ENCODE assay signal across 8 mouse cellular contexts in the genomic region with DNA sequence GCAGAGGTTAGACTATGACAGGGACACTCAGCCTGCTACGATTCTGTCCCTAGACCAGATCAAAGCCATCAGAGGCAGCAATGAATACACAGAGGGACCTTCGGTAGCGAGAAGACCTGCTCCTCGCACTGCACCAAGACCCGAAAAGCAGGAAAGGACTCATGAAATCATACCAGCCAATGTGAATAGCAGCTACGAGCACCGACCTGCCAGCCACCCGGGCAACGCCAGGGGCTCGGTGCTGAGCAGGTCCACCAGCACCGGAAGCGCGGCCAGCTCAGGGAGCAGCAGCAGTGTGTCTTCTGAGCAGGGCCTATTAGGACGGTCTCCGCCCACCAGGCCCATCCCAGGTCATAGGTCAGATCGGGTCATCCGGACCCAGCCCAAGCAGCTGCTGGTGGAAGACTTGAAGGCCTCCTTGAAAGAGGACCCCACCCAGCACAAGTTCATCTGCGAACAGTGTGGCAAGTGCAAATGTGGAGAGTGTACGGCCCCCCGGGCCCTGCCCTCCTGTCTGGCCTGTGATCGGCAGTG. TPM values are rescaled to one million over a fixed set of nuclear protein-coding genes. Genes with fewer than 3 reads are reported as not detected.
DNase-seq lines count a peak whose midpoint lies in the region; ATAC-seq lines count a peak whose summit lies in the region.

No protein-coding gene starts in this region.

- peaks cover 31% of the 10 kb centered on the region for H3K36me3 ChIP-seq in embryonic facial prominence, embryonic 13.5 days
- peaks cover 11% of the 10 kb centered on the region for H3K36me3 ChIP-seq in neural tube, embryonic 14.5 days (ENCODE audit: control insufficient read depth, insufficient read depth, low read length)

- H3K9me3 ChIP-seq in embryonic facial prominence, embryonic 13.5 days, result no peaks in the 10 kb centered on the region
- no peaks in the 10 kb centered on the region for H3K9me3 ChIP-seq in neural tube, embryonic 14.5 days (ENCODE audit: control insufficient read depth, low read length)

- H3K4me1 ChIP-seq in embryonic facial prominence, embryonic 13.5 days, result peaks cover 40% of the 10 kb centered on the region
- peaks cover 18% of the 10 kb centered on the region for H3K4me1 ChIP-seq in neural tube, embryonic 14.5 days (ENCODE audit: control insufficient read depth, insufficient read depth, low read length)

- H3K4me3 ChIP-seq in embryonic facial prominence, embryonic 13.5 days, result peak overlapping the region; percentile 84
- H3K4me3 ChIP-seq in neural tube, embryonic 14.5 days (ENCODE audit: low read depth, low read length), result no peak overlapping the region

- DNase-seq in adrenal gland, adult (ENCODE audit: inconsistent age in 2 of 2, low spot score in 1 of 2), result peak; percentile 42 to 51
- no peak for DNase-seq in adrenal gland, postnatal 14 days
- peak; percentile 73 to 75 for DNase-seq in heart, postnatal 10 days
- peak; percentile 82 for DNase-seq in kidney, postnatal 10 days
- DNase-seq in embryo, embryonic 10.5 days (ENCODE audit: low spot score), result no peak
- no peak for DNase-seq in thymus, postnatal 10 days (ENCODE audit: low spot score in 2 of 2)

- intact Hi-C loops in heart, postnatal 10 days (cut with DNase I), result loop anchor here (5.0 kb wide), 3 partner anchors 85 to 295 kb away; no protein-coding TSS in a partner anchor

- H3K9ac ChIP-seq in embryonic facial prominence, embryonic 13.5 days, result 0 out of 2 replicates have a peak overlapping the region, but pooled peaks have one; percentile 91
- H3K9ac ChIP-seq in neural tube, embryonic 14.5 days (replicated peaks; ENCODE audit: low read depth, low read length), result no peak overlapping the region

- no peaks in the 10 kb centered on the region for H3K27me3 ChIP-seq in embryonic facial prominence, embryonic 13.5 days
- H3K27me3 ChIP-seq in neural tube, embryonic 14.5 days (ENCODE audit: control insufficient read depth, insufficient read depth, low read length), result peaks cover 12% of the 10 kb centered on the region

- H3K4me2 ChIP-seq in embryonic facial prominence, embryonic 13.5 days, result peak overlapping the region; percentile 77
- peak overlapping the region; percentile 85; the same call in 1 of the 2 replicates for H3K4me2 ChIP-seq in neural tube, embryonic 14.5 days (ENCODE audit: low read depth, low read length)

- H3K27ac ChIP-seq in embryonic facial prominence, embryonic 13.5 days, result no peak overlapping the region
- H3K27ac ChIP-seq in neural tube, embryonic 14.5 days (ENCODE audit: low read depth, low read length), result no peak overlapping the region

- peak; percentile 27; the same call in 1 of the 2 replicates for ATAC-seq in embryonic facial prominence, embryonic 13.5 days (ENCODE audit: insufficient number of reproducible peaks, insufficient read depth, low FRiP score, low TSS enrichment, low read depth)
- ATAC-seq in neural tube, embryonic 14.5 days (ENCODE audit: low read depth), result no peak

- 79% methylated on average over 21 of the region's 21 CpGs for WGBS in embryonic facial prominence, embryonic 13.5 days
- 65% methylated on average over 21 of the region's 21 CpGs for WGBS in neural tube, embryonic 14.5 days

RNA-seq across cellular contexts. Expression of a gene that starts 3.0 kb away (rescaled TPM):
- 25.0 and 28.0 TPM in 2 replicates for total RNA-seq in adrenal gland, postnatal 14 days (2021)
- polyA plus RNA-seq in embryonic facial prominence, embryonic 13.5 days (2015; fragmentation: Nextera tagmentation; extraction: Ambion mirVana), result 12.6 TPM in 2 replicates
- total RNA-seq in heart, postnatal 10 days (2021), result 10 to 100 TPM; 41.9 to 48.3 TPM
- polyA plus RNA-seq in neural tube, embryonic 14.5 days (2014; fragmentation: Nextera tagmentation; extraction: Ambion mirVana), result 5.0 and 5.1 TPM in 2 replicates

Comparison
In these comparisons a context has a peak if more than half of its experiments do, and no peak if none do; other contexts are left out.
1. DNase-seq: peak in adrenal gland, adult (2 of 2), heart, postnatal 10 days (2 of 2) and kidney, postnatal 10 days (single experiment); none in adrenal gland, postnatal 14 days (single experiment), embryo, embryonic 10.5 days (single experiment) and thymus, postnatal 10 days (0 of 2).